Mouse (Mus musculus) hindbrain, embryonic 16.5 days (tissue): ENCODE data around the gene Tirap. TPM values are rescaled to one million over a fixed set of nuclear protein-coding genes. Genes with fewer than 3 reads are reported as not detected.

Source experiments
- ATAC-seq: fragments of 200-750 bp; cut with Nextera tagmentation; 2 replicates; pipeline ENCODE4 v1.8.0; 2017; ENCODE audit warnings: moderate TSS enrichment, moderate library complexity
- H3K27ac ChIP-seq: fragments of 300-500 bp; sonication (generic); 2 replicates; pipeline ENCODE4 v1.5.1; 2014; ENCODE audit warnings: low read depth, mild to moderate bottlenecking, control low read depth, low read length, moderate library complexity
- H3K27me3 ChIP-seq: fragments of 300-500 bp; sonication (generic); replicated peaks from 2 replicates; pipeline ENCODE4 v1.6.1; 2014; ENCODE audit warnings: low read length; ENCODE audit not compliant: control insufficient read depth, insufficient read depth
- H3K36me3 ChIP-seq: fragments of 300-500 bp; sonication (generic); 2 replicates; pipeline ENCODE4 v1.6.1; 2014; ENCODE audit warnings: mild to moderate bottlenecking, low read length, moderate library complexity, mixed read lengths; ENCODE audit not compliant: control insufficient read depth, insufficient read depth
- H3K4me1 ChIP-seq: fragments of 300-500 bp; sonication (generic); 2 replicates; pipeline ENCODE4 v1.6.1; 2014; ENCODE audit warnings: low read depth, low read length; ENCODE audit not compliant: control insufficient read depth, insufficient read depth
- H3K4me2 ChIP-seq: fragments of 300-500 bp; sonication (generic); 2 replicates; pipeline ENCODE4 v1.6.1; 2014; ENCODE audit warnings: mild to moderate bottlenecking, low read length, control low read depth, moderate library complexity
- H3K4me3 ChIP-seq: fragments of 300-500 bp; sonication (generic); 2 replicates; pipeline ENCODE4 v1.5.1; 2014; ENCODE audit warnings: mild to moderate bottlenecking, low read length, control low read depth, moderate library complexity
- H3K9ac ChIP-seq: fragments of 300-500 bp; sonication (generic); 2 replicates; pipeline ENCODE4 v1.6.1; 2014; ENCODE audit warnings: low read depth, mild to moderate bottlenecking, control low read depth, low read length, moderate library complexity
- H3K9me3 ChIP-seq: fragments of 300-500 bp; sonication (generic); 2 replicates; pipeline ENCODE4 v1.6.1; 2014; ENCODE audit warnings: mild to moderate bottlenecking, low read length, moderate library complexity; ENCODE audit not compliant: control insufficient read depth
- WGBS: fragments of 180-500 bp; shearing (Covaris S2); extraction: QIAGEN DNeasy Blood & Tissue Kit; methylation state at CpG from one replicate; pipeline ENCODE4 v1.1.7; 2014; 5-methylcytosine and 5-hydroxymethylcytosine counted together
- polyA plus RNA-seq: library from polyadenylated mRNA; unstranded; fragments of >200 nt; fragmentation: Nextera tagmentation; extraction: Ambion mirVana; gene quantifications from 2 replicates; pipeline ENCODE4 v1.2.1, GENCODE M21; 2015

The Tirap gene
- polyA plus RNA-seq, 1 experiment from 2014 or later, result 4.5 TPM

GRCm38 (mm10) chr9:35175251-35176123 is 24.6 kb downstream of the Tirap start, which contains the start of gene Dcps:
Gene Dcps (minus strand): TSS chr9:35176061.
- Histone ChIP-seq H3K27ac (peak within 1 kb of the TSS; percentile 84), H3K9me3 (no peaks in the 10 kb centered on the region), H3K27me3 (no peaks in the 10 kb centered on the region), H3K36me3 (no peaks in the 10 kb centered on the region), H3K4me3 (peak within 1 kb of the TSS; percentile 56), H3K9ac (peak within 1 kb of the TSS; percentile 69), H3K4me1 (peaks cover 12% of the 10 kb centered on the region), H3K4me2 (peak within 1 kb of the TSS; percentile 86)
- peak; percentile 98 for ATAC-seq
- under 1% methylated on average over 38 of the region's 38 CpGs for WGBS

GRCm38 (mm10) chr9:35173331-35173730 is 26.8 kb downstream of the Tirap start:
- 97% methylated on average over 1 of the region's 1 CpGs for WGBS

GRCm38 (mm10) chr9:35170071-35170470 is 30.0 kb downstream of the Tirap start:
- WGBS, result 97% methylated on average over 7 of the region's 7 CpGs
- Histone ChIP-seq H3K4me3 (no peak overlapping the region), H3K27ac (no peak overlapping the region), H3K4me1 (peaks cover 11% of the 10 kb centered on the region), H3K4me2 (no peak overlapping the region), H3K36me3 (peaks cover 4% of the 10 kb centered on the region), H3K9ac (no peak overlapping the region), H3K9me3 (no peaks in the 10 kb centered on the region), H3K27me3 (no peaks in the 10 kb centered on the region)
- no peak for ATAC-seq

More at GRCm38 (mm10) chr9:35173331-35173730, 26.8 kb downstream of the Tirap start:
- Histone ChIP-seq H3K27ac (no peak overlapping the region), H3K36me3 (peaks cover 4% of the 10 kb centered on the region), H3K4me1 (peaks cover 12% of the 10 kb centered on the region), H3K9ac (no peak overlapping the region), H3K4me3 (no peak overlapping the region), H3K4me2 (no peak overlapping the region), H3K27me3 (no peaks in the 10 kb centered on the region), H3K9me3 (no peaks in the 10 kb centered on the region)
- ATAC-seq, result no peak

- Histone ChIP-seq H3K4me3 (no peak overlapping the region), H3K27me3 (no peaks in the 10 kb centered on the region), H3K4me2 (no peak overlapping the region), H3K36me3 (peaks cover 4% of the 10 kb centered on the region), H3K9me3 (no peaks in the 10 kb centered on the region), H3K4me1 (peaks cover 3% of the 10 kb centered on the region; the same call in 1 of the 2 replicates), H3K27ac (no peak overlapping the region; the same call in 1 of the 2 replicates), H3K9ac (no peak overlapping the region)
- WGBS, result 19% methylated on average over 9 of the region's 9 CpGs
- ATAC-seq, result peak; percentile 34; the same call in 1 of the 2 replicates
These were observed 33.1 kb downstream of the Tirap start for GRCm38 (mm10) chr9:35166798-35167635.

- ATAC-seq, result peak; percentile 48; the same call in 1 of the 2 replicates
These were observed 33.8 kb downstream of the Tirap start for GRCm38 (mm10) chr9:35166144-35166797.

GRCm38 (mm10) chr9:35164142-35164874 is 35.8 kb downstream of the Tirap start:
- ATAC-seq, result no peak
- Histone ChIP-seq H3K4me1 (peaks cover 3% of the 10 kb centered on the region; the same call in 1 of the 2 replicates), H3K9me3 (no peaks in the 10 kb centered on the region), H3K9ac (no peak overlapping the region), H3K4me3 (no peak overlapping the region), H3K27me3 (no peaks in the 10 kb centered on the region), H3K36me3 (no peaks in the 10 kb centered on the region), H3K27ac (no peak overlapping the region), H3K4me2 (no peak overlapping the region)
- WGBS, result 93% methylated on average over 5 of the region's 5 CpGs

More at GRCm38 (mm10) chr9:35166144-35166797, 33.8 kb downstream of the Tirap start:
- peaks cover 3% of the 10 kb centered on the region; the same call in 1 of the 2 replicates for H3K4me1 ChIP-seq
- no peak overlapping the region for H3K27ac ChIP-seq
- no peak overlapping the region for H3K4me3 ChIP-seq
- no peak overlapping the region for H3K4me2 ChIP-seq
- H3K27me3 ChIP-seq, result no peaks in the 10 kb centered on the region
- H3K9me3 ChIP-seq, result no peaks in the 10 kb centered on the region
- 25% methylated on average over 3 of the region's 3 CpGs for WGBS
- H3K36me3 ChIP-seq, result peaks cover 4% of the 10 kb centered on the region
- H3K9ac ChIP-seq, result no peak overlapping the region

- peak; percentile 73 for ATAC-seq
- WGBS, result 78% methylated on average over 11 of the region's 11 CpGs
- Histone ChIP-seq H3K4me1 (peaks cover 3% of the 10 kb centered on the region; the same call in 1 of the 2 replicates), H3K4me3 (no peak overlapping the region), H3K27ac (no peak overlapping the region), H3K9me3 (no peaks in the 10 kb centered on the region), H3K36me3 (no peaks in the 10 kb centered on the region), H3K27me3 (no peaks in the 10 kb centered on the region), H3K4me2 (no peak overlapping the region; the same call in 1 of the 2 replicates), H3K9ac (no peak overlapping the region)
These were observed 36.9 kb downstream of the Tirap start for GRCm38 (mm10) chr9:35163011-35163690.

- Histone ChIP-seq H3K27ac (no peak overlapping the region), H3K4me2 (no peak overlapping the region), H3K9me3 (no peaks in the 10 kb centered on the region), H3K4me1 (no peaks in the 10 kb centered on the region), H3K4me3 (no peak overlapping the region), H3K36me3 (no peaks in the 10 kb centered on the region), H3K9ac (no peak overlapping the region), H3K27me3 (no peaks in the 10 kb centered on the region)
- WGBS, result 93% methylated on average over 7 of the region's 7 CpGs
- no peak for ATAC-seq
These were observed 38.4 kb downstream of the Tirap start for GRCm38 (mm10) chr9:35161721-35162120.
